Mouse (Mus musculus): Measurements from ENCODE around the gene Pxn. TPM values are rescaled to one million over a fixed set of nuclear protein-coding genes. Genes with fewer than 3 reads are reported as not detected.
"Not testable (repeated sequence)": the region's sequence is repeated elsewhere in the genome, so short reads cannot be mapped to it uniquely, and the experiment has no call there.

The Pxn gene
- polyA plus RNA-seq, 1 experiment from 2014 or later, result 32.6 TPM

DNA sequence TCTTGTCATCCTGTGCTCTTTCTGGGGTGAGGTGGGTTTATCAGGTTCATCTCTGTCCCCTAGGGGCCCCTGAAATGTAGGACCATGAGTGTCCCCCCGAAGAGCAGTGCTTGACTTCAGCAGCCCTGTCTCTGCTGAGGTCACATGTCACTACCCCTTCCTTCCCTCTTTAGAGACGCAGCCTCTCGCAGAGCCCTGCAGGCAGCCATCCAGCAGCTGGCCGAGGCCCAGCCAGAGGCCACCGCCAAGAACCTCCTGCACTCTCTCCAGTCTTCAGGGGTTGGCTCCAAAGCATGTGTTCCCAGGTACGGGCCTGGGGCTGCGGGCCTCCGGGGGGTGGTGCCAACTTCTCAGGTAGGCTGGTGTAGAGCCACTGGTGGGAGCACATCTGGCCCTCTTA, 68.5 kb downstream of the Pxn start:
- Histone ChIP-seq H3K4me1 (replicated peaks) (peaks cover 6% of the 10 kb centered on the region), H3K27me3 (ENCODE audit: insufficient read depth, poor library complexity, severe bottlenecking) (no peaks in the 10 kb centered on the region), H3K27ac (no peak overlapping the region), H3K36me3 (peaks cover 97% of the 10 kb centered on the region), H3K9me3 (no peaks in the 10 kb centered on the region), H3K4me3 (no peak overlapping the region)
- WGBS, result 91% methylated on average over 8 of the region's 8 CpGs
- DNase-seq (ENCODE audit: low spot score), result no peak

- not testable (repeated sequence) for DNase-seq (ENCODE audit: low spot score); H3K4me3 ChIP-seq; H3K27me3 ChIP-seq (ENCODE audit: insufficient read depth, poor library complexity, severe bottlenecking); H3K4me1 ChIP-seq (replicated peaks); H3K27ac ChIP-seq
- H3K9me3 ChIP-seq, result peaks cover 13% of the 10 kb centered on the region
- H3K36me3 ChIP-seq, result peaks cover 100% of the 10 kb centered on the region
- 95% methylated on average over 4 of the region's 4 CpGs for WGBS
These were observed 71.2 kb downstream of the Pxn start for GRCm38 (mm10) chr5:115577686-115578085.

- H3K4me3 ChIP-seq, result no peak overlapping the region
- H3K36me3 ChIP-seq, result peaks cover 100% of the 10 kb centered on the region
- H3K27ac ChIP-seq, result no peak overlapping the region
- no peaks in the 10 kb centered on the region for H3K27me3 ChIP-seq (ENCODE audit: insufficient read depth, poor library complexity, severe bottlenecking)
- no peak for DNase-seq (ENCODE audit: low spot score)
- peaks cover 16% of the 10 kb centered on the region for H3K9me3 ChIP-seq
- 96% methylated on average over 14 of the region's 14 CpGs for WGBS
- no peaks in the 10 kb centered on the region for H3K4me1 ChIP-seq (replicated peaks)
These were observed 72.4 kb downstream of the Pxn start for GRCm38 (mm10) chr5:115578922-115579321.

DNA sequence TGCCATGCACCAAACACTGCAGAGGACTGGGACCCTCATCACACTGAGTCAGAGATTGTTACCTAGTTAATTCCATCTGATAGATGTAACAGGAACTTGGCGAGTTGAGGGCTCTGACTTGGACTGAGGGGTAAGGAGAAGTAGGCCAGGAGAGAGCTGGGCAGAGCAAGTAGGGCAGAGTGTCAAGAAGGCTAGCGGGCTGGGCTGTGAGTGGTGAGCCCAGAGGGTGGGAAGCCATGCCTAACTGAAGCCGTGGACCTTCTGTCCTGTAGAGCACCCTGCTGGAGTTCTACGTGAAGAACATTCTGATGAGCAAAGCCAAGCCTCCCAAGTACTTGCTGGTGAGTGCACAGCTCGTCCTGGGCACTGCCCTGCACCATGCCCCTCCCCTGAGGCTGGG, 72.9 kb downstream of the Pxn start:
- Histone ChIP-seq H3K27ac (no peak overlapping the region), H3K27me3 (ENCODE audit: insufficient read depth, poor library complexity, severe bottlenecking) (no peaks in the 10 kb centered on the region), H3K9me3 (peaks cover 16% of the 10 kb centered on the region), H3K4me1 (replicated peaks) (no peaks in the 10 kb centered on the region), H3K36me3 (peaks cover 100% of the 10 kb centered on the region), H3K4me3 (no peak overlapping the region)
- WGBS, result 88% methylated on average over 5 of the region's 5 CpGs
- DNase-seq (ENCODE audit: low spot score), result no peak

DNA sequence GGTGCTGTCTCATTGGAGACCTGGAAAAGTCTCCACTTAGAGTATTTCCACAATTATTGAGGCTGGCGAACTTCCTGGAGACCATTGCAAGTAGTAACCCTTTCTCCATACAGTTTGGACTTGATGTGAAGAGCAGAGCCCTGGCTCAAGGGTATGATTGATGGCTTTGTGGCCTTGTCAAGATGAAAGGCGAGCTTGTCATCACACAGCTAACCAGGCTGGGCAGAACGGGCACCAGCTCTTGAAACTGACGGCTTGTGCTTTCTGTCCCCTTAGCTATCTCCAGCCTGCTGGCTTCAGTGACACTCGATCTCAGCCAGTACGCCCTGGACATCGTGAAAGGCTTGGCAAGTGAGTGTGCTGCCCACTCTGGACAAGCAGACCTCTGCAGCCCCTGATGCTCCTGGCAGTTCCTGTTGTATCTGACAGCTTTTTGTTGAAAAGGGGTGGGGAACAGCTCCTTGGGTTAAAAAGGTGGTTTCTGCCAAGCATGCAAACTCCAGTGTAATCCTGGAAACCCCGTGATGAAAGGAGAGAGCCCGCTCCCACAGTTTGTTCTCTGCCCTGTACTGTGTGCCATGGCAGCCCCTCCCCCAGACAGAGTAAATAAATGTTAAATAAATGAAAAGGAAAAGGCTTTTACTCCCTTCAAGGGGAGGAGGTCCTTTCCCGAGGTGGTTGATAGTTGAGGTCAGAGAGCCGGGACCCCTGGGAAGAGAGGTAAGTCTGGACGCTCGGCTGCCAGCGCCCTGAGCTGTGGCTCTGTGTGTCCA, 73.9 kb downstream of the Pxn start:
- H3K9me3 ChIP-seq, result peaks cover 16% of the 10 kb centered on the region
- H3K4me1 ChIP-seq (replicated peaks), result no peaks in the 10 kb centered on the region
- H3K4me3 ChIP-seq, result no peak overlapping the region
- no peak overlapping the region for H3K27ac ChIP-seq
- WGBS, result 89% methylated on average over 14 of the region's 14 CpGs
- no peak for DNase-seq (ENCODE audit: low spot score)
- H3K27me3 ChIP-seq (ENCODE audit: insufficient read depth, poor library complexity, severe bottlenecking), result no peaks in the 10 kb centered on the region
- H3K36me3 ChIP-seq, result peaks cover 100% of the 10 kb centered on the region

DNA sequence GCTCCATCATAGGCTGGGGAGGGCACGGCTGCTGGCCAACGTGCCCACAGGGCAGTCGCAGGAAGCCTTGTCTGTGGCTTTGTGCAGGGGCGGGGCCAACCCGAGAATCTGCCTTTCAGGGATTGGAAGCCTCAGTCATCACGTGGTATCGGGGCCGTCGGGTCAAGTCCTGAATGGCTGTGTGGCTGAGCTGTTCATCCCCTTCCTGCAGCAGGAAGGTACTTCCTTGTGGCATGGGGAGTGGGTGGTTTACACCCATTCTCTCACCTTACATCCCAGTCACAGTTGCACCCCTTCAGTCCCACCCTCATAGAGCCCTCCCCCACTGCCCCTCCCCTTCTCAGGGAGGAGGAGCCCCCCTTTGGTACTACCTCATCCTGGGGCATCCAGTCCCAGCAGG, 75.2 kb downstream of the Pxn start:
- no peak overlapping the region for H3K4me3 ChIP-seq
- 95% methylated on average over 9 of the region's 9 CpGs for WGBS
- no peaks in the 10 kb centered on the region for H3K4me1 ChIP-seq (replicated peaks)
- no peaks in the 10 kb centered on the region for H3K27me3 ChIP-seq (ENCODE audit: insufficient read depth, poor library complexity, severe bottlenecking)
- H3K9me3 ChIP-seq, result peaks cover 16% of the 10 kb centered on the region
- peaks cover 100% of the 10 kb centered on the region for H3K36me3 ChIP-seq
- no peak for DNase-seq (ENCODE audit: low spot score)
- H3K27ac ChIP-seq, result no peak overlapping the region

GRCm38 (mm10) chr5:115585616-115586015, 79.1 kb downstream of the Pxn start:
- Histone ChIP-seq H3K9me3 (peaks cover 16% of the 10 kb centered on the region), H3K4me3 (no peak overlapping the region), H3K36me3 (peaks cover 98% of the 10 kb centered on the region), H3K4me1 (replicated peaks) (no peaks in the 10 kb centered on the region), H3K27me3 (ENCODE audit: insufficient read depth, poor library complexity, severe bottlenecking) (no peaks in the 10 kb centered on the region), H3K27ac (no peak overlapping the region)
- no peak for DNase-seq (ENCODE audit: low spot score)
- WGBS, result 84% methylated on average over 12 of the region's 12 CpGs

GRCm38 (mm10) chr5:115586166-115586565, 79.7 kb downstream of the Pxn start:
- no peak overlapping the region for H3K27ac ChIP-seq
- no peaks in the 10 kb centered on the region for H3K4me1 ChIP-seq (replicated peaks)
- no peak for DNase-seq (ENCODE audit: low spot score)
- peaks cover 16% of the 10 kb centered on the region for H3K9me3 ChIP-seq
- WGBS, result 91% methylated on average over 15 of the region's 15 CpGs
- H3K36me3 ChIP-seq, result peaks cover 98% of the 10 kb centered on the region
- no peaks in the 10 kb centered on the region for H3K27me3 ChIP-seq (ENCODE audit: insufficient read depth, poor library complexity, severe bottlenecking)
- no peak overlapping the region for H3K4me3 ChIP-seq

- Histone ChIP-seq H3K27me3 (ENCODE audit: insufficient read depth, poor library complexity, severe bottlenecking) (no peaks in the 10 kb centered on the region), H3K9me3 (peaks cover 12% of the 10 kb centered on the region), H3K4me1 (replicated peaks) (no peaks in the 10 kb centered on the region), H3K4me3 (no peak overlapping the region), H3K27ac (no peak overlapping the region), H3K36me3 (peaks cover 98% of the 10 kb centered on the region)
- DNase-seq (ENCODE audit: low spot score), result no peak
- 93% methylated on average over 2 of the region's 2 CpGs for WGBS
These were observed 80.3 kb downstream of the Pxn start for GRCm38 (mm10) chr5:115586780-115587179.

DNA sequence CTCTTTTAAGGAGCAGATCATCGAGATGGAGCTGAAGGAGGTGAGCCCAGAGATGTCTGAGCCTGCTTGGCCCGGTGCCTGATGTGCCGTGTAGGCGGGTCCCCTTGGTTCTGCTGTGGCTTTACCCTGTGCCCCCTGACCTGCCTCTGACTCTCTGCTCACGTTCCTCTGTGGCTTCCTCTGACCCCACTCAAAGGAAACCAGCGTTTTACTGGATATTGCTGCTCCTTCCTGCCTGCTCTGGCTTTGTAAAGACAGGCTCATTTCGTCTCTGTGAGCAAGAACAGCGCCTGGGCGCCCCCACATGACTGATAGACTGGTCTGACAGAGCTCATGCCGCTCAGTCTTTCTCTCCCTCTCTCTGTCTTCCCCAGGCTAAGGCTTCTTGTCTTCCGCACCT, 84.6 kb downstream of the Pxn start:
- H3K27me3 ChIP-seq (ENCODE audit: insufficient read depth, poor library complexity, severe bottlenecking), result no peaks in the 10 kb centered on the region
- H3K4me3 ChIP-seq, result no peak overlapping the region
- 85% methylated on average over 11 of the region's 11 CpGs for WGBS
- no peaks in the 10 kb centered on the region for H3K9me3 ChIP-seq
- peaks cover 98% of the 10 kb centered on the region for H3K36me3 ChIP-seq
- no peak overlapping the region for H3K27ac ChIP-seq
- H3K4me1 ChIP-seq (replicated peaks), result no peaks in the 10 kb centered on the region
- no peak for DNase-seq (ENCODE audit: low spot score)

DNA sequence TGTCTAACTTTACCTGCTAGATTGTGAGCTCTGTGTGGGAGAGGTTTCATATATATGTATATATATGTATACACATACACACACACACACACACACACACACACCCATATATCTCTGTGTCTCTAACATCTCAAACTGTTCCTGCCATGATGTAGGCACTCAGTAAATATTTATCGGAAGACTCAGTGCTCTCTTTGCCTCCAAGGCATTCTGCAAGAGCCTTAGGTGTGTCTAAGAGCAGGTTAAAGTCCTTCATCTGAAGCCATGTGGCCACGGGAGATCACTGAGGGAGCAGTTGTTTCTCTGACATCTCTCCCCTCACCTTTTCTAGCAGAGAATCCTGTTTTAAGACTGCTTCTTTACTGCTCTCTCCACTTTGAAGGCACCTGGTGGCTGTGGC, 85.0 kb downstream of the Pxn start:
- peaks cover 98% of the 10 kb centered on the region for H3K36me3 ChIP-seq
- 95% methylated on average over 2 of the region's 2 CpGs for WGBS
- no peak for DNase-seq (ENCODE audit: low spot score)
- no peaks in the 10 kb centered on the region for H3K9me3 ChIP-seq
- no peak overlapping the region for H3K27ac ChIP-seq
- no peaks in the 10 kb centered on the region for H3K4me1 ChIP-seq (replicated peaks)
- no peaks in the 10 kb centered on the region for H3K27me3 ChIP-seq (ENCODE audit: insufficient read depth, poor library complexity, severe bottlenecking)
- no peak overlapping the region for H3K4me3 ChIP-seq

DNA sequence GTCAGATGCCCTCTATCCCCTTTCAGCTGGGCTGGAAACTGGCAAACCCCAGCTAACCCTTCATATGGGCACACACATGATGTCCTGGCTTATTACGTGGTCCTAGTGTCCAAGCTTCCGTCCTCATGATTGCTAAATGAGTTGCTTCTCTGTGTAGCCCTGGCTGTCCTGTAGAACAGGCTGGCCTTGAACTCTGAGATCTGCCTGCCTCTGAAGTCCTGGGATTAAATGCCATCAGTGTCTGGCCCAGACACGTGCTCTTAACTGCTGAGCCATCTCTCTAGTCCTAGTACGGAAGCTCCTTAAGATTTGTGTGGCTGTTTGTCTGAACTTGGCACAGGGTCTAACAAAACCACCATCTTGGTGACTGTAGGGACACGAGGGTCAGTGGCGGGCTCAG, 97.1 kb downstream of the Pxn start:
- H3K9me3 ChIP-seq, result no peaks in the 10 kb centered on the region
- no peak overlapping the region for H3K4me3 ChIP-seq
- no peaks in the 10 kb centered on the region for H3K27me3 ChIP-seq (ENCODE audit: insufficient read depth, poor library complexity, severe bottlenecking)
- no peak for DNase-seq (ENCODE audit: low spot score)
- WGBS, result 93% methylated on average over 6 of the region's 6 CpGs
- H3K27ac ChIP-seq, result no peak overlapping the region
- H3K36me3 ChIP-seq, result peaks cover 99% of the 10 kb centered on the region
- no peaks in the 10 kb centered on the region for H3K4me1 ChIP-seq (replicated peaks)

All from hindbrain, embryonic 10.5 days (tissue).